Mouse (Mus musculus): ENCODE data around the gene Kcnh2.

GRCm38 (mm10) chr5:24384407-24384806, 33.0 kb upstream of the Kcnh2 start:
- TF ChIP-seq CTCF (conservative IDR thresholded peaks at IDR 0.05; ENCODE audit: insufficient read depth, insufficient read length, low read depth, low read length) = no peak
- TF ChIP-seq POLR2A (IDR thresholded peaks at IDR 0.05; ENCODE audit: low read depth, low read length) = no peak

Measured in kidney, adult 2 months (tissue).